Mouse (Mus musculus) thymus, adult 2 months (tissue): Measurements from ENCODE around the gene Grn.

Experiments used
- CTCF ChIP-seq: fragments of 200-500 bp; IDR thresholded peaks from 2 replicates; pipeline ENCODE4 v1.5.1; 2012; ENCODE audit warnings: mild to moderate bottlenecking, control low read depth, low read length, moderate library complexity, borderline replicate concordance; ENCODE audit not compliant: control insufficient read depth, poor library complexity, insufficient read depth; ENCODE audit errors: extremely low read depth
- POLR2A ChIP-seq: fragments of 200-500 bp; IDR thresholded peaks from 2 replicates; pipeline ENCODE4 v1.6.1; 2012; ENCODE audit warnings: mild to moderate bottlenecking, low read length, control low read depth, moderate library complexity; ENCODE audit not compliant: control insufficient read depth, poor library complexity, insufficient read depth; ENCODE audit errors: extremely low read depth

GRCm38 (mm10) chr11:102396671-102397141, 33.4 kb upstream of the Grn start:
- TF ChIP-seq CTCF (no peak), POLR2A (no peak)
